Mouse (Mus musculus) hindbrain, embryonic 13.5 days (tissue): ENCODE measurements around the gene Usp54. TPM values are rescaled to one million over a fixed set of nuclear protein-coding genes. Genes with fewer than 3 reads are reported as not detected.

Experiments used
- ATAC-seq: fragments of 200-750 bp; cut with Nextera tagmentation; 2 replicates; pipeline ENCODE4 v1.8.0; 2017; ENCODE audit warnings: moderate TSS enrichment; ENCODE audit not compliant: low FRiP score
- H3K27ac ChIP-seq: fragments of 300-500 bp; sonication (generic); 2 replicates; pipeline ENCODE4 v1.5.1; 2015; ENCODE audit warnings: inconsistent platforms, mild to moderate bottlenecking, moderate library complexity
- H3K27me3 ChIP-seq: fragments of 300-500 bp; sonication (generic); 2 replicates; pipeline ENCODE4 v1.6.1; 2015; ENCODE audit warnings: mild to moderate bottlenecking, inconsistent platforms
- H3K36me3 ChIP-seq: fragments of 300-500 bp; sonication (generic); 2 replicates; pipeline ENCODE4 v1.6.1; 2015; ENCODE audit warnings: mild to moderate bottlenecking, inconsistent platforms
- H3K4me1 ChIP-seq: fragments of 300-500 bp; sonication (generic); replicated peaks from 2 replicates; pipeline ENCODE4 v1.6.1; 2015; ENCODE audit warnings: inconsistent platforms
- H3K4me2 ChIP-seq: fragments of 300-500 bp; sonication (generic); 2 replicates; pipeline ENCODE4 v1.6.1; 2015; ENCODE audit warnings: inconsistent platforms, mild to moderate bottlenecking, moderate library complexity
- H3K4me3 ChIP-seq: fragments of 300-500 bp; sonication (generic); 2 replicates; pipeline ENCODE4 v1.5.1; 2015; ENCODE audit warnings: mild to moderate bottlenecking, inconsistent platforms
- H3K9ac ChIP-seq: fragments of 300-500 bp; sonication (generic); 2 replicates; pipeline ENCODE4 v1.6.1; 2015; ENCODE audit warnings: mild to moderate bottlenecking, inconsistent platforms
- H3K9me3 ChIP-seq: fragments of 300-500 bp; sonication (generic); 2 replicates; pipeline ENCODE4 v1.6.1; 2016; ENCODE audit warnings: inconsistent platforms
- WGBS: fragments of 180-500 bp; shearing (Covaris S2); methylation state at CpG from one replicate; pipeline ENCODE4 v1.1.7; 2015; 5-methylcytosine and 5-hydroxymethylcytosine counted together
- microRNA-seq: library from miRNA; unstranded; fragments of <30 nt; microRNA quantifications from one replicate; pipeline ENCODE4, GENCODE M21; 2016
- polyA plus RNA-seq: library from polyadenylated mRNA; unstranded; fragments of >200 nt; fragmentation: Nextera tagmentation; extraction: Ambion mirVana; gene quantifications from 2 replicates; pipeline ENCODE4 v1.2.1, GENCODE M21; 2015

Gene Usp54
- polyA plus RNA-seq, 1 experiment from 2014 or later, result 9.3 TPM

- 95% methylated on average over 4 of the region's 4 CpGs for WGBS
- no peak overlapping the region for H3K4me3 ChIP-seq
- no peaks in the 10 kb centered on the region for H3K4me1 ChIP-seq
- H3K9me3 ChIP-seq, result no peaks in the 10 kb centered on the region
- no peak overlapping the region for H3K4me2 ChIP-seq
- ATAC-seq, result no peak
- H3K36me3 ChIP-seq, result no peaks in the 10 kb centered on the region; the same call in 1 of the 2 replicates
- no peaks in the 10 kb centered on the region for H3K27me3 ChIP-seq
- H3K27ac ChIP-seq, result no peak overlapping the region
- H3K9ac ChIP-seq, result no peak overlapping the region
Observed at GRCm38 (mm10) chr14:20529643-20530042, 111.2 kb downstream of the Usp54 start.

DNA sequence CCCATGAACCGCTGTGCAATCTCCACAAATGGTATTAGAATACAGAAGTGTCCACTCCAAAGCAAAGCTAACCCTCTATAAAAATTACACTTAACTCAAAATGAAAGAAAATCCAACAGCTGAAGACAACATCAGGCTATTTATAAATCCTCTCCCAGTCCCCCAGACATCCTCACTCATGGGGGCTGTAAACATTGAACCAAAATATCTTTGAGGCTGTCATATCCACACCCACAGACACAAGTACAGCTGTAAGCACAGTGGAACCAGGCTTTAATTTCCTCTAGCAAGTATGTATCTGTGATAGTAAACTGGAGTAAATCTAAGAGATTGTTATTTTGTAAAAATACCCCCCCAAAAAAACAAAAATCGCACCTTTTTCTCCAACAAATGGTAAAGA, 120.7 kb downstream of the Usp54 start:
- 95% methylated on average over 2 of the region's 2 CpGs for WGBS
- no peaks in the 10 kb centered on the region for H3K9me3 ChIP-seq

DNA sequence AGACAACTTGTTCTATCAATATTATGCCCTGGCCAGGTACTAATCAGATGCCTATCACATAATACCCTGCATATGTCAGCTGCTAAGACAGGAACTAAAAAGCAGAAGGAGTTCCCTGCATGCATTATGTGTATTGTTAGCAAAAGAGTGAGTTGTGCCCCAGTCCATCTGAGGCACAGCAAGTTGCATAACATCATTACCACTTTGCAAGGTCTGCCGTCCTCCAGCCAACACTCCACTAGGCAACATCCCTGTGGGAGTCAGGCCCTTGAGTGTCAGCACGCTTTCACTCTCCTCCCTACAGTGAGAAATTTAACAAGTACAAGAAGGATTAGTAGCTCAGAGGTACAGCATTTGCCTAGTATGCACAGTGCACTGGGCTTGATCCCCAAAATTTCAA, 132.4 kb downstream of the Usp54 start:
- Histone ChIP-seq H3K4me2 (no peak overlapping the region), H3K9me3 (no peaks in the 10 kb centered on the region), H3K27ac (no peak overlapping the region), H3K27me3 (no peaks in the 10 kb centered on the region), H3K4me1 (no peaks in the 10 kb centered on the region), H3K9ac (no peak overlapping the region), H3K36me3 (peaks cover 7% of the 10 kb centered on the region), H3K4me3 (no peak overlapping the region)
- WGBS, result 79% methylated on average over 2 of the region's 2 CpGs
- ATAC-seq, result no peak

More for the DNA sequence above, 120.7 kb downstream of the Usp54 start:
- Histone ChIP-seq H3K4me3 (no peak overlapping the region), H3K36me3 (peaks cover 29% of the 10 kb centered on the region), H3K4me2 (no peak overlapping the region), H3K4me1 (no peaks in the 10 kb centered on the region), H3K9ac (no peak overlapping the region), H3K27ac (no peak overlapping the region), H3K27me3 (no peaks in the 10 kb centered on the region)
- ATAC-seq, result no peak

DNA sequence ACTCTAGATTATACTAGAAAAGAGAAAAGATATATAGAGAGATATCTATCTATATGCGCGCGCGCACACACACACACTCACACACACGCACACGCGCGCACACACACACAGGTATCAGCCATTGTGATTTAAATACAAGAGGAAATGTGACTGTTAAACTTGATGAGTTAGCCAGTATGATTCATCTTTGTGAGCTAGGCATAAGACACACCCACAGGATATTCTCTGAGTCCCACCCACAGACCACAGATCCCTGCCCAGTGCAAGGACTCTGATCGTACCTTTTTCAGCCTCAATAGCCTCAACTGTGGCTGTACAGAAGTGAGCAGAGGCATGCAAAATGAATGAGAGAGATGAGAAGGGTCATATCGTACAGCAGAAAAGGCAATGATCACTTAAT, 137.9 kb downstream of the Usp54 start:
- H3K4me1 ChIP-seq, result no peaks in the 10 kb centered on the region
- H3K9me3 ChIP-seq, result no peaks in the 10 kb centered on the region
- H3K4me3 ChIP-seq, result no peak overlapping the region
- peaks cover 20% of the 10 kb centered on the region for H3K36me3 ChIP-seq
- H3K9ac ChIP-seq, result no peak overlapping the region
- H3K27ac ChIP-seq, result no peak overlapping the region
- no peak overlapping the region for H3K4me2 ChIP-seq
- WGBS, result 98% methylated on average over 10 of the region's 10 CpGs
- no peak for ATAC-seq
- no peaks in the 10 kb centered on the region for H3K27me3 ChIP-seq

GRCm38 (mm10) chr14:20499982-20500381, 140.9 kb downstream of the Usp54 start:
- WGBS, result 93% methylated on average over 3 of the region's 3 CpGs
- ATAC-seq, result no peak

More at GRCm38 (mm10) chr14:20499982-20500381, 140.9 kb downstream of the Usp54 start:
- H3K36me3 ChIP-seq, result peaks cover 39% of the 10 kb centered on the region
- H3K27ac ChIP-seq, result no peak overlapping the region
- H3K9ac ChIP-seq, result no peak overlapping the region
- no peaks in the 10 kb centered on the region for H3K4me1 ChIP-seq
- H3K4me2 ChIP-seq, result no peak overlapping the region
- H3K27me3 ChIP-seq, result no peaks in the 10 kb centered on the region
- H3K4me3 ChIP-seq, result no peak overlapping the region
- H3K9me3 ChIP-seq, result no peaks in the 10 kb centered on the region

Small RNA genes within 50 kb of the gene (microRNA-seq; reads per million reads assigned to microRNA genes)
- gene Mir6946, result 1.4 reads per million

Other genes with a start within 250 kb of the Usp54 start
- gene Mrps16, start 247.4 kb downstream of the Usp54 start, polyA plus RNA-seq, result 61.0 and 64.9 TPM in 2 replicates
- gene Cfap70, start 188.8 kb downstream of the Usp54 start, polyA plus RNA-seq, result 1.0 and 2.2 TPM in 2 replicates
- 11.7 and 13.2 TPM in 2 replicates for gene Anxa7, start 160.9 kb downstream of the Usp54 start, polyA plus RNA-seq
- gene Mss51, start 144.2 kb downstream of the Usp54 start, polyA plus RNA-seq, result 0.41 and 0.82 TPM in 2 replicates
- gene Ppp3cb, start 94.5 kb downstream of the Usp54 start, polyA plus RNA-seq, result 81.1 and 86.1 TPM in 2 replicates
- 0.30 TPM in 1 of 2 replicates, not detected in the other for gene Myoz1, start 15.5 kb upstream of the Usp54 start, polyA plus RNA-seq
- 0.23 and 0.30 TPM in 2 replicates for gene Synpo2l, start 27.3 kb upstream of the Usp54 start, polyA plus RNA-seq
- gene Sec24c, start 33.2 kb upstream of the Usp54 start, polyA plus RNA-seq, result 89.8 and 90.0 TPM in 2 replicates
- gene Fut11, start 53.9 kb upstream of the Usp54 start, polyA plus RNA-seq, result 27.2 and 29.3 TPM in 2 replicates
- gene Chchd1, start 61.9 kb upstream of the Usp54 start, polyA plus RNA-seq, result 200 and 204 TPM in 2 replicates
- gene Zswim8, start 66.5 kb upstream of the Usp54 start, polyA plus RNA-seq, result 45.3 and 46.2 TPM in 2 replicates
- gene Ndst2, start 93.5 kb upstream of the Usp54 start, polyA plus RNA-seq, result 16.7 and 19.1 TPM in 2 replicates
- 116 and 131 TPM in 2 replicates for gene Camk2g, start 153.0 kb upstream of the Usp54 start, polyA plus RNA-seq
- gene Plau, start 195.6 kb upstream of the Usp54 start, polyA plus RNA-seq, result 0.40 and 0.45 TPM in 2 replicates